Mouse (Mus musculus) ES-Bruce4 (cell line): Measurements from ENCODE around the gene Myo1b.

Experiments used
- CTCF ChIP-seq: IDR thresholded peaks from one replicate; pipeline ENCODE4 v1.8.1; 2011; ENCODE audit warnings: low read depth, low read length
- EP300 ChIP-seq: IDR thresholded peaks from 2 replicates; pipeline ENCODE4 v1.6.1; 2011; ENCODE audit warnings: low read depth, low read length; ENCODE audit not compliant: insufficient read depth
- POLR2A ChIP-seq: IDR thresholded peaks from one replicate; pipeline ENCODE4 v1.8.1; 2011; ENCODE audit warnings: low read length; ENCODE audit not compliant: insufficient read depth

- TF ChIP-seq POLR2A, result no peak
- TF ChIP-seq CTCF, result no peak
- no peak for TF ChIP-seq EP300
These were observed 66.2 kb downstream of the Myo1b start for GRCm38 (mm10) chr1:51849570-51850211.
